Mouse (Mus musculus) bone marrow, adult 2 months (tissue): ENCODE measurements at regions not wholly inside any gene's neighbourhood (a gene's known extent, or its start where the extent isn't known, plus 50 kb on each side); places are given as distances from the start of the nearest gene placed in this dataset.

Source experiments
- H3K27ac ChIP-seq: fragments of 200-500 bp; 2 replicates; pipeline ENCODE4 v1.5.1; 2012; ENCODE audit warnings: low read depth, mild to moderate bottlenecking, control low read depth, inconsistent platforms, low read length; ENCODE audit not compliant: control insufficient read depth, poor library complexity, insufficient read depth
- H3K4me1 ChIP-seq: fragments of 200-500 bp; 2 replicates; pipeline ENCODE4 v1.6.1; 2011; ENCODE audit warnings: low read length; ENCODE audit not compliant: control insufficient read depth, insufficient read depth
- H3K4me3 ChIP-seq: fragments of 200-500 bp; replicated peaks from 2 replicates; pipeline ENCODE3; 2011; ENCODE audit warnings: mild to moderate bottlenecking, low read depth, low read length, control low read depth; ENCODE audit not compliant: control insufficient read depth
- CTCF ChIP-seq: fragments of 200-500 bp; IDR thresholded peaks from 2 replicates; pipeline ENCODE4 v1.5.1; 2011; ENCODE audit warnings: low read length, control low read depth; ENCODE audit not compliant: control insufficient read depth, insufficient read depth
- POLR2A ChIP-seq: fragments of 200-500 bp; IDR thresholded peaks from 2 replicates; pipeline ENCODE4 v1.6.1; 2011; ENCODE audit warnings: low read depth, mild to moderate bottlenecking, control low read depth, low read length, borderline replicate concordance; ENCODE audit not compliant: control insufficient read depth
- WGBS: fragments of 180-500 bp; shearing (Covaris S2); methylation state at CpG from one replicate; pipeline ENCODE4 v1.1.7; 2018; 5-methylcytosine and 5-hydroxymethylcytosine counted together

DNA sequence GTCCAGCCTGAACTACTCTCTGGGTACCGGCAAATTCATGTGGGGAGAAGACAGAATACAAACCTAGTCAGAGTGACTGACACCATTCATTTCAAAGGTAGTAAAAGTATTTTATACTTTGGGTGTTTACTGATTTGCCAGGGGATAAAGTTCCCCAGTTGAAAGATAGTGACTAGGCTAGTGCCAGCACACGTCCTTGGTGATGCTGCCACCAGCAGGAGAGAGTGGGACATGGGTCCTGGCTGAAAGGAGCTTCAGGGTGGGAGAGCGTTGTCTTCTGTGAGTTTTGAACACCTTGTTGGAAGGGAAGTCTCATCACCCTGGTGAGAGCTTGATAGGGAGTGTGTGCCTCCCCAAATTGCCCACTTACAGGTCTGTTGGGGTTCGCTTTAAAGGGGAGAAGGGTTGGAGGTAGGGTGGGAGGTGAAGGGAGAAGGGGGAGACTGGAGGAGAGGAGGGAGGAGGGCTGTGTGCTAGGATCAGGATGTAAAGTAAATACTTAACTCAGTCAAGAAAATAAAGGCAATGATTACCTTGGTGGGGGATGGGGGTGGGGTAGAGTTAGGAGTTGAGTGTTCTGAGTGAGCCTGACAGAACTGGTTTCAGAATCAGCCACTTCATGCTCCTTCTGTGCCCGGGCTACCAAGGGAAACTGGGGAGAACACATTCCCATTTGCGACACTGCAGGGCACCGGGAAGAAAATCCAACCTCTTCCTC is 273.9 kb downstream of the Dhx35 start:
- TF ChIP-seq POLR2A (no peak), CTCF (no peak)
- Histone ChIP-seq H3K27ac (no peak overlapping the region), H3K4me3 (no peak overlapping the region), H3K4me1 (no peaks in the 10 kb centered on the region)
- 58% methylated on average over 7 of the region's 7 CpGs for WGBS

GRCm38 (mm10) chr2:159069180-159069579 is 274.6 kb downstream of the Dhx35 start:
- 34% methylated on average over 6 of the region's 6 CpGs for WGBS
- Histone ChIP-seq H3K27ac (no peak overlapping the region), H3K4me3 (no peak overlapping the region), H3K4me1 (no peaks in the 10 kb centered on the region)
- TF ChIP-seq POLR2A = no peak
- TF ChIP-seq CTCF = no peak

DNA sequence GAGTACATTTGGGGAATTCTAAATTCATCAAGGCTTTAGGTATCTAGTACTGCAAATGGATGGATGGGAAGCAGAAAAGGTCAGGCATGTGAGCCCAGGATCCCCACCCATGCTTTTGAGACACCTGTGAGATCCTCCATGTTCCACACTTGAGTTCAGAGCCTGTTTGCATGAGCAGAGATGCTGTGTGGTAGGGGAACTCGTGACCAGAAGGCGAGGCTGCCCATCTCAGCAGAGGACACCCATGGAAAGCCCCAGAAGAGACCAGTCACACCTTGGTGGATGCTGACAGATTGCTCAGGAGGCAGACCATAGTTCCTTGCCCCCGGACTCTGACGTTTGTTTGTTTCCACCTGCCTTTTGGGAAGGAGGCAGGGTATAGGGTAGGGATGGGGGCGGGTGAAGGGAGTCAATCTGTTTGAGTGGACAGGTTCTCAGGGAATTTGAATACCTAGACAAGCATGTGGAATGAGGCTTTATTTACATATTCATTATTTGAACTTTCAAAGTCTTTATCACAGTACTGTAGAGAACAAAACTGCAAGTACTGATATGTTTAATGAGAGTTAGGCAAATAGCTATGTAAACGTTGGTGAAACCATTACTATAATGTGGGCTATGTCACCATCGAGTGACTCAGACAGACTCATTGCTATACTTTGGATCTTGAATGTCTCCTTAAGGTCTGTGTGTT is 278.5 kb downstream of the Dhx35 start:
- 71% methylated on average over 7 of the region's 7 CpGs for WGBS
- Histone ChIP-seq H3K4me1 (no peaks in the 10 kb centered on the region), H3K4me3 (no peak overlapping the region), H3K27ac (no peak overlapping the region)
- TF ChIP-seq CTCF = no peak
- TF ChIP-seq POLR2A = no peak

GRCm38 (mm10) chr2:159079836-159080235 is 285.2 kb downstream of the Dhx35 start:
- TF ChIP-seq POLR2A (no peak), CTCF (no peak)
- H3K4me3 ChIP-seq = no peak overlapping the region
- 65% methylated on average over 7 of the region's 7 CpGs for WGBS
- H3K27ac ChIP-seq = no peak overlapping the region
- H3K4me1 ChIP-seq = no peaks in the 10 kb centered on the region

DNA sequence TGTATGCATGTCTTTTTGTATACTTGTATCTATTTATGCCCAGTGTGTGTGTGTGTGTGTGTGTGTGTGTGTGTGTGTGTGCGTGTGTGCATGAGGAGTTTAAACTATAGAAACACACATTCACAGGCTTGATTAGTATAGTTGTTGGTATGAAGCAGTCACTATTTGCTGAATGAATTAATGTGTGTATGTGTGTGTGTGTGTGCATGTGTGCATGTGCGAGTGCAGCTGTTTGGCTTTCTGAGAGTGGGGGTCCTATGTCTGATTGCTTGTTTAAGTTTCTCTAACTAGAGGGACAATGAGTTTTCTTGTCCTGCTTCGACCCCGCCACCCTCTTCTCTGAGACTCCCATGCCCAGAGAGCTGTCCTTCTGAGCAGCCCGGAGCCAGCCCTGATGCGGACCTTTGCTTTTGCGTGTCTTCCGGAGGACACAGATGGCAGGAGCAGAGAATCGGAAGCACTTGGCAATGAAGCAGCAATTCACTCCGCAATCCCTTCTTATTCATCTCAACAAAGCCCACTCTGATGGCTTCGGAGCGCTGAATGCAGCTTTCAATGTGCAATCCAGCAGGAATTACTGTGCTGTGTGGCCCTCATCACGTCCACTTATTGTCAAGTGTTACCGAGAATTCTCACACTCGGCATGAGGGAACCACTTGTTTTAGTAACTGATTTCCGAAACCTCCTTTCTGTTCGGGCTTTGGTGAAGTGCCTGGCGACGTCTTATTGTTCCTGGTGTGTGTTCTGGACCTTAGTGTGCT is 286.4 kb downstream of the Dhx35 start:
- Histone ChIP-seq H3K4me1 (no peaks in the 10 kb centered on the region), H3K4me3 (no peak overlapping the region), H3K27ac (no peak overlapping the region)
- WGBS = 81% methylated on average over 19 of the region's 19 CpGs
- TF ChIP-seq POLR2A = no peak

- WGBS = 80% methylated on average over 2 of the region's 2 CpGs
- no peak overlapping the region for H3K4me3 ChIP-seq
- no peak overlapping the region for H3K27ac ChIP-seq
- no peak for TF ChIP-seq CTCF
- TF ChIP-seq POLR2A = no peak
- H3K4me1 ChIP-seq = no peaks in the 10 kb centered on the region
Observed at GRCm38 (mm10) chr2:159086836-159087235, 292.2 kb downstream of the Dhx35 start.

DNA sequence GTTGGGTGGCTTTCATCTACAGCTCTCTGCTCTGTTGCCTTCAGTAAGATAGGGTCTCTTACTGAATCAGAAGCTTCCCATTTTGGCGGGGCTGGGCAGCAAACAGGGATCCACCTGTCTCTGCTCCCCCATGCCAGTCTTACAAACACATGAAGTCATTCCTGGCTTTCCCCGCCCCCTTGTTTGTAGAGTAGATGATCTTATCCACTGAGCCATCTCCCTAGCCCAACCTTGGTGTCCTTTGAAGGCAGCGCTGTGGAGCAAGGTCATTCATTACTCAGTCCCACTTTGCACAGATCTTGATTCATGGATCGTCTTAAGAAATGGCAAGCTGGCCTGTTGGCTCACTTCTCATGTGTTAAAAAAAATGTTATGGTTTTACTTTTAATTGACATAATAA is 293.6 kb downstream of the Dhx35 start:
- H3K27ac ChIP-seq = no peak overlapping the region
- 71% methylated on average over 4 of the region's 4 CpGs for WGBS
- no peak for TF ChIP-seq POLR2A
- TF ChIP-seq CTCF = no peak
- H3K4me3 ChIP-seq = no peak overlapping the region
- H3K4me1 ChIP-seq = no peaks in the 10 kb centered on the region

DNA sequence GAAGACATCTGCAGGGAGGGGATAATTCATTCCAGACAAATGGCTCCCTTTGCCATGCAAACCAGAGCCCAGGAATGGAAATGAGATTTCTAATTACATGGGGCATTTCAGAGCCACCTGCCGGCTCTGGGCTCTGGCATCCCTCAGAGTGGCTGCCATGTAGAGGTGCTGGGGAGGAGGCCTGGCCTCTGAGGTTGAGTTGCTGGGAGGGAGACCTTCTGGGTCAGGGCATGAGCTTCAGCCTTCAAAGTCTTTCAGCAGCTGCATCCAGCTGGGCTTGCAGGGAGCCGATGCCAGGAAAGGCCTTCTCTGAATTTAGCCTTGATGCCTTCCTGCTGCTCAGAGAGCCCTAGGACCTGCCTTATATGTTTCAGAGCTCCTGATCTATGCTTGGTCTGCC is 302.1 kb downstream of the Dhx35 start:
- TF ChIP-seq POLR2A (no peak), CTCF (no peak)
- H3K4me1 ChIP-seq = no peaks in the 10 kb centered on the region
- WGBS = 59% methylated on average over 2 of the region's 2 CpGs
- no peak overlapping the region for H3K27ac ChIP-seq
- no peak overlapping the region for H3K4me3 ChIP-seq
